Mouse (Mus musculus) cerebellum, adult (tissue): ENCODE data around the gene Gm11437.
A peak's percentile ranks its signal among the peaks of the same experiment; 100 is the strongest.

Experiments
- ATAC-seq: cut with Nextera tagmentation; 2 replicates; pipeline ENCODE4 v1.9.2; 2017; ENCODE audit warnings: mild to moderate bottlenecking, moderate library complexity, mixed read lengths; ENCODE audit not compliant: insufficient number of reproducible peaks, low FRiP score, low TSS enrichment

Gm11437 gene

GRCm38 (mm10) chr11:84167046-84167526, at the start of gene Gm11437:
Gene Gm11437 (minus strand): TSS chr11:84167476.
- no peak for ATAC-seq

- no peak for ATAC-seq
Measured at GRCm38 (mm10) chr11:84210876-84211275, 43.6 kb upstream of the Gm11437 start.

DNA sequence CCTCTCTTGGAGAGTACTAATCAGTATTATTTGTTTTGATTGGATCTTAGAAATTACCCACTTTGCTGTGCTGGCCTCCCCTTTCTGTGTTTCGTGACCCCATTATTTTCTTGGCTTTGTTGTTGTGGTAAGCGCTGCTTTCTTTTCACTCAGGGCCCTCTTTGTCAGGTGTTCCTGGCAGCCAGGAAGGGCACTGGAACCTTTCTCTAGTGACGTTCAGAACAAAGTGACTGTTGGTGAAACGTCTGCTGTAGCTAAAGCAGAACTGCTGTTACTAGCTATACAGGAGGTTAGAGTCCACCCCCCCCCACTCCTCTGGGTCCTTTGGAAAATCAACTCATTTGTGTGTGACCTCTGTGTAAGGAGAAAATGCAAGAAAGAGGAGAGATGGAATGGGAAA, 38.5 kb upstream of the Gm11437 start:
- no peak for ATAC-seq

DNA sequence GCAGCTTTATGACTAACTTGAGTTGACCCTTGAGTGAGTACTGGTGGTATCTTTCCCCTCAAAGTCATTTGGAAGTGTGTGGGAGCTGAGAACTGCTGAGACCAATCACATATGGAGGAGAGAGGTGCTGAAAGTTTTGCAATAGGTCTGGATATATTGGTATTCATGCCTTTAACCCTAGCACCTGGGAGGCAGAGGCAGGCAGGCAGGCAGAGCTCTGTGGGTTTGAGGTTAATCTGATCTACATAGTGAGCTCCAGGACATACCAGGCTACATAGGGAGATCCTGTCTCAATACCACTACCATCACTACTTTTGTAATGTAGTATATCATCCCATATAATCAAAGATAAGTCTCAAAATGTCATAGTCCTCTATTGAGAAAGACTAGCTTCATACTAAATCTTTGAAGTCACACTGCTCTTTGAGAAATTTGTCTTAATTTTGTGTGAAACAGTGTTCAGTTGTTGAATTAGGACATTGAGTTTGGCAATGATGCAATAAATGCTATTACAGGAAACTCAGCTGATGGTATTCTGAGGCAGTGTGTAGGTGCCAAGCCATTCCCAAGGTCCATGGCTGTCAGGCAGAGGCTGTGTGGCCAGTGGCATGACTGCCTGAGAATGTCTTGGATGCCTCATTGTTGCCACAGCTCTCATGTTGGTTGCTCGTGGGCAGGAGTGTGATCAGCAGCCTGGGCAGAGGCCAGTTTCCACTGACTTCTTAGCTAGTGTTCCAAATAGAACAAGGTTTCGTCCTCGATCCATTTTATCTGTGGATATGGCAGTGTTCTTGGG, 30.5 kb upstream of the Gm11437 start:
- no peak for ATAC-seq

- no peak for ATAC-seq
Measured at GRCm38 (mm10) chr11:84194751-84195150, 27.5 kb upstream of the Gm11437 start.

- no peak for ATAC-seq
Measured at GRCm38 (mm10) chr11:84193249-84193648, 26.0 kb upstream of the Gm11437 start.

DNA sequence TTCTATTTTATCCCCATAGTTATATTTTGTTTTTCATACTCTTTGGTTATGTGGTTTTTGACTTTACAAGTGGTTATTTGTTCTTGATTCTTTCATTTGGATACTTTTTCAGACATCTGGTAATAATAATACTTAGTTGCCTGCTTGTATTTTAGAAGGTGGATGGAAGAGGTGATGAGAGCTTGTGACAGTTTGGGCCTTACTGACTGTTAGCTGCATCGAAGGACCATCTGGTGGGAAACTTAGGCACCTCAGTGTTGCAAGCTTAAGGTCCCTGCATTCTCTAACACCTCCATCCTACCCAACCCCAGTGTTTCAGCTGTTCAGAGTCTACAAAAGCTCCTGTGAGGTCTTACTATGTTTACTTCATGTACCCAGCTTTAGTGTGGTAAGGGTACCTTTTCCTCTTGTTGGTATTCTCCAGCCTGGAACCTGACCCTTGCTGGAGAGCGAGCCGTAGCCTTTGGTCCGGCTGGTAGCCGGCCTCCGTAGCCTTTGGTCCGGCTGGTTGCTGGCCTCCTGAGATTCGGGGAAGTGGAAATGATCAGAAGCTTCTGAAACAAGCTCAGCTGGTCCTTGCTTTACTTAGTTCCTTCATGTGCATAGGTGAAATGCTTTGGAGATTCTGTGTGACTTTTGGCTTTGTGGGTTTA, 23.4 kb upstream of the Gm11437 start:
- ATAC-seq, result no peak

GRCm38 (mm10) chr11:84188530-84188929, 21.3 kb upstream of the Gm11437 start:
- no peak for ATAC-seq

DNA sequence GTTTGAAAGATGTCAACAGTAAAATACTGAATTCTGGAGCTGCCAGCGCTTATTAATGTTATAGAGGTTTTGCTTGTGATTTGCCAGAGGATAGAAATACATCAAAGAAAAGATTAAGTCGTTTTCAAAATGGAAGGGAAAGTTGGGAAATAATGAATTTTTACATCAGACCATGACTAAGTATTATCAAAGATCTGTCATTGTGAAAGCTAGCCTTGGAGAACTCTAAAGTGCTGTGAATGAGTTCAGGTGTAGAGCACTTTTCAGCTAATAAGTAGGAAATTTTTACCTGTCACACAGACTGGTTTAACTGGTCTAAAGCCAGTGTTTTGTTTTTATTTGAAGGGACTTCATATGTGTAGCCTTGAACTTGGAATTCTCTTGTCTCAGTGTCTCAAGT, 14.0 kb upstream of the Gm11437 start:
- no peak for ATAC-seq

DNA sequence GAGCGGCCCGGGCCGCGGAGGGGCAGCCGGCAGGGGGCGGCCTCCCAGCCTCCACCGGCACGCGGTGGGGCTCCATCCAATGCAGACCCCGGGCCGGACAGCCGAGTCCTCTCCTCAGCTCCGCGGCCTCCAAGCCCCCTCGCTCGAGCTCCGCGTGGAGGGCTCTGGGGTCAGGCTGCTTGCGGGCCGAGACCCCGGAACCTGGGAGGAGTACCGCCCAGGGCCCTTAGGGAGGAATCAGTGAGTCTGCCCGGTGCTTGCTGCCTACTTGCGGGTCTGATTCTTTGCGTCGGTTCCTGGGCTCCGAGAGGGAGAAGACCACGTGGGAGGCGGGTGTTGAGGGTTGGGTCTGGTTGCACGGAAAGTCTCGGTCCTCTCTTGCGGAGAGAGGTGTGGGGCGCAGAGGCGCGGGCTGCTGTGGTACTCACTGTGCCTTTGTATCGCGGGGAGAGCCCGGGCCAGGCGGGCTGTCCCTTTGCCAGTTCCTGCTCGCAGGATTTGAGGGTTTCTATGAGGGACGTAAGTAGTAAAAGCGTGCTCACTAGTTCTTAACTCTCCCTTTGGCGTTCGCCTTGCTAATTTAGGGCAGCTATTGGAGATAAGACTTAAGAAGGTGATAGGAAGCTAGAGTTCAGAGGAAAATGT, 12.8 kb upstream of the Gm11437 start:
- ATAC-seq, result peak; percentile 72

GRCm38 (mm10) chr11:84179226-84179953, 12.1 kb upstream of the Gm11437 start:
- peak; percentile 95 for ATAC-seq

DNA sequence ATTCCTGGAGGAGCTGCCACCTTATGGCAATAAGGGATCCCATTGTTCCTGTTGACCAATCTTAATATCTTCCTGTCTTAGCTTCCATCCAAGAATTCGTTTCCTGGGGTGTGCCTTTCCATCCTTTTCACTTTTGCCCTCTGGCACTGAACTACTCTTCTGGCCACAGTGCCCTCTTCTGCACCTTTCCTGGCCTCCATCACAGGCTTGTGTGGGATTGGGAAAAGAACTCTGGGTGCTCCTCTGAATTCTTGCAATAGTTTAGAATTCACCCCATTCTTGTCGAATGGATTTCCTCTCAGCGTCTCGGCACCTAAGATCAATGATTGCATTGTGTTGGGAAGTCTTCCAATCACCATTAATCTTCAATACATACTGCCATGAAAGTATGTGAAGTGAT, 11.3 kb upstream of the Gm11437 start:
- no peak for ATAC-seq

- no peak for ATAC-seq
Measured at GRCm38 (mm10) chr11:84172539-84173435, 5.5 kb upstream of the Gm11437 start.

DNA sequence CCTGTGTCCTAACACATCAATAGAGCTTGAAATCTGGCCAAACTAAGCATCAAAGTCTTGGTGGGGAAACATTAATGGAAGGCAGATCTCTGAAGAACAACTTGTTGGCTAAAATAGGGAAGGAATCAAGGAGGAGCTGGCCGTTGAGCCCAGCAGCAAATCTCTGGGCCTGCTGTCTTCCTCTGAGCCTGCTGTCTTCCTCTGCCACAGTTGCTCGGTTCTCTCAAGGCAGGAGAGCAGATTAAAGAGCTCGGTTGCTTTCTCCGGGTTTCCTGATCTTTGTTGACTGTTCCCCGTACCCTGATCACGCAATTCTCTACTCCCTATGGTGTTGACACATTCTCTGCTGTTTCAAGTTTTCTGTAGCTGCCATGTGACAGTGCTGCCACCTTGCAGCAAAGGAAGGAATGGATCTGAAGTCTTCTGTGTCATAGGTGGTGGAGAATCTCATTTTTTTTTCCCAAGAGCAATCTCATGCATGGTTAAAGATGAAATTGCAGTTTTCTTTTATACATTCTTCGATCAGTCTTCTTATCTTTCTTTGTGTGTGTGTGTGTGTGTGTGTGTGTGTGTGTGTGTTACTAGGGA, 1.5 kb upstream of the Gm11437 start:
- no peak for ATAC-seq

DNA sequence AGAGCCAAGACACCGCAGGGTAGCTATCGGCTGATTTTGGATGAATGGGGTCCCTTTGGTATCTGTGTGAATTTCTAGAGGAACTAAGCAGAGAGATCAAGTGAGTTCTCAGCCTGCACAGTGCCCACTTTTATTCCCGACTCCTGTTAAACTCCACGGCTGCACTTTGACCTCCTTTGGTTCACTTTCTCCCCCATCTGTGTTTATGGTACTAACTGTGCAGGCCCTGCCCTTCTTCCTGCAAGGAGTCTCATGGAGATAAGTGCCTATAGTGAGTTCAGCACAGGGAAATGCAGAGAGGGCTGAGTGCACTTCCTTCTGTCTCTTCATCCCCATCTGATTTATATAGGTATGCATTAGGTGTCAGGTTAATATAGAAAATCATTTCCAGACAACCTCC, 2.7 kb downstream of the Gm11437 start:
- ATAC-seq, result no peak

DNA sequence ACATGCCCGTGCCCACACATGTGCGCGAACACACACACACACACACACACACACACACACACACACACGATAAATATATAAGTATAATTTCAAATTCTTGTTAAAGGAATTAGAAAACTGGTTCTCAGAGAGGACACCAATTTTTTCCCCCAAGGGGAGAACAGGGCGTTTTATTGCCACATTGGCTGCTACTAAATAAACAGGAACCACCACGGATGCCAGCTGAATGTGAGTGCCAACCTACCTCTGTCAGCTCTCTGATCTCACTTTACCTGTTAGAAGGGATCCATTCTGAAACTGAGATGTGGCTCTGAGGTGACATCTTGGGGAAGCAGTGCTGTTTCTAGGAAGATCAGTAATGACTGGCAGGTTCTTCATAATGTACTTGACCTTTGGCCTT, 3.2 kb downstream of the Gm11437 start:
- ATAC-seq, result no peak

GRCm38 (mm10) chr11:84156535-84157262, 10.6 kb downstream of the Gm11437 start:
- ATAC-seq, result no peak

DNA sequence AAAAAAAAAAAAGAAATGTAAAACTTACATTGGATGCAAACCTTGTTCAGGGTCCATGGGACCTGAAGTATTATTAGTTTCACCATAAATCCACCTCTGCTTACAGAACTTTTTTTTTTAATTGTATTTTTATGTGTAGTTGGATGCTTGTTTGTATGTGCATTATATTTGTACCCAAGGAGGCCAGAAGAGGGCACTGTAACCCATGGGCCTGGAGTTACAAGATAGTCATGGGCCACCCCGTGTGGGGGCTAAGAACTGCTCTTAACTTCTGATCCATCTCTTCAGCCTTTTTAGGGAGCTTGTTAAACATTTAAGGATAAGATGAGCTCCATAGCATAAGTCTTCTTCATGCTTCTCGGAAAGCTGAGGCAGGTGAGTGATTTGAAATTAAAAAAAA, 16.4 kb downstream of the Gm11437 start:
- no peak for ATAC-seq

- ATAC-seq, result no peak
Measured at GRCm38 (mm10) chr11:84146081-84146480, 21.2 kb downstream of the Gm11437 start.
